Mouse (Mus musculus) left cerebral cortex, postnatal 10 days (tissue): ENCODE measurements around the gene Cdk19. TPM values are rescaled to one million over a fixed set of nuclear protein-coding genes. Genes with fewer than 3 reads are reported as not detected.
"Not testable (repeated sequence)": the region's sequence is repeated elsewhere in the genome, so short reads cannot be mapped to it uniquely, and the experiment has no call there.

Experiments used
- DNase-seq, 2 experiments: peaks; one replicate each; pipeline ENCODE4 v3.0.0; 2021 to 2022; ENCODE audit warnings: low spot score in 2 of 2, mixed read lengths in 1 of 2; ENCODE audit errors: extremely low spot score in 1 of 2
- intact Hi-C: fragments of 180-260 bp; cut with DNase I; formaldehyde crosslinking; loops from one replicate; pipeline ENCODE4 v1.15.1; 2025
- total RNA-seq, 2 experiments: library from RNA; stranded (reverse); gene quantifications; 2 replicates each; pipeline ENCODE4 v1.2.3; 2021

Gene Cdk19
- total RNA-seq, 2 experiments from 2014 or later = 44.0 to 46.7 TPM

- intact Hi-C loops = loop anchor here (5.0 to 10.0 kb wide), 2 partner anchors 154 to 472 kb away; no protein-coding TSS in a partner anchor
- no peak for DNase-seq
These were observed 187.0 kb downstream of the Cdk19 start for GRCm38 (mm10) chr10:40526301-40526761.

GRCm38 (mm10) chr10:40526986-40527385 lies 187.6 kb downstream of the Cdk19 start:
- no peak for DNase-seq
- intact Hi-C loops = loop anchor here (5.0 to 10.0 kb wide), 2 partner anchors 155 to 472 kb away; no protein-coding TSS in a partner anchor

GRCm38 (mm10) chr10:40527573-40527972 lies 188.2 kb downstream of the Cdk19 start:
- no peak for DNase-seq
- intact Hi-C loops = loop anchor here (5.0 to 10.0 kb wide), 2 partner anchors 155 to 473 kb away; no protein-coding TSS in a partner anchor

- DNase-seq = no peak
- intact Hi-C loops = loop anchor here (5.0 to 10.0 kb wide), 2 partner anchors 156 to 474 kb away; no protein-coding TSS in a partner anchor
These were observed 189.3 kb downstream of the Cdk19 start for GRCm38 (mm10) chr10:40528668-40529067.

- intact Hi-C loops = loop anchor here (5.0 to 10.0 kb wide), 2 partner anchors 157 to 475 kb away; no protein-coding TSS in a partner anchor
- DNase-seq = peak; percentile 44 to 55
These were observed 190.3 kb downstream of the Cdk19 start for GRCm38 (mm10) chr10:40529617-40530016.

- DNase-seq = no peak
- intact Hi-C loops = no loop called here
These were observed 191.3 kb downstream of the Cdk19 start for GRCm38 (mm10) chr10:40530661-40531060.

GRCm38 (mm10) chr10:40532586-40532985 lies 193.2 kb downstream of the Cdk19 start:
- intact Hi-C loops = not testable (repeated sequence)

More at GRCm38 (mm10) chr10:40532586-40532985, 193.2 kb downstream of the Cdk19 start:
- DNase-seq = not testable (repeated sequence)

Other genes with a start within 250 kb of the Cdk19 start
- gene Slc16a10, start 197.3 kb upstream of the Cdk19 start, total RNA-seq = 1 to 10 TPM; 2.7 to 2.8 TPM
- 10 to 100 TPM; 25.9 to 30.9 TPM for gene Rpf2, start 92.5 kb upstream of the Cdk19 start, total RNA-seq
- 10 to 100 TPM; 25.1 to 28.8 TPM for gene Gtf3c6, start 81.5 kb upstream of the Cdk19 start, total RNA-seq
- gene Amd1, start 37.4 kb upstream of the Cdk19 start, total RNA-seq = 10 to 100 TPM; 47.5 to 50.0 TPM
- gene Slc22a16, start 230.8 kb downstream of the Cdk19 start, total RNA-seq = not detected